Mouse (Mus musculus) bone marrow, adult 2 months (tissue): ENCODE results near the gene Dmpk.

Experiments used
- CTCF ChIP-seq: fragments of 200-500 bp; IDR thresholded peaks from 2 replicates; pipeline ENCODE4 v1.5.1; 2011; ENCODE audit warnings: low read length, control low read depth; ENCODE audit not compliant: control insufficient read depth, insufficient read depth
- POLR2A ChIP-seq: fragments of 200-500 bp; IDR thresholded peaks from 2 replicates; pipeline ENCODE4 v1.6.1; 2011; ENCODE audit warnings: low read depth, mild to moderate bottlenecking, control low read depth, low read length, borderline replicate concordance; ENCODE audit not compliant: control insufficient read depth

GRCm38 (mm10) chr7:19048006-19048527 lies 35.6 kb upstream of the Dmpk start:
- TF ChIP-seq POLR2A (no peak), CTCF (no peak)
